Mouse (Mus musculus) urinary bladder, postnatal 36 days (tissue): ENCODE data around the gene Mmd.

Experiments used
- DNase-seq, 2 experiments: peaks; one replicate each; pipeline ENCODE4 v3.0.0; 2022; ENCODE audit warnings: low spot score in 2 of 2, mixed read lengths in 1 of 2

The Mmd gene

GRCm38 (mm10) chr11:90249025-90249650, at the start of gene Mmd:
Mmd (plus strand) TSS chr11:90249456.
- DNase-seq = peak; percentile 97 to 98

GRCm38 (mm10) chr11:90200826-90201225, 48.4 kb upstream of the Mmd start:
- DNase-seq = no peak

- DNase-seq = no peak
Observed at GRCm38 (mm10) chr11:90214246-90214645, 35.0 kb upstream of the Mmd start.

DNA sequence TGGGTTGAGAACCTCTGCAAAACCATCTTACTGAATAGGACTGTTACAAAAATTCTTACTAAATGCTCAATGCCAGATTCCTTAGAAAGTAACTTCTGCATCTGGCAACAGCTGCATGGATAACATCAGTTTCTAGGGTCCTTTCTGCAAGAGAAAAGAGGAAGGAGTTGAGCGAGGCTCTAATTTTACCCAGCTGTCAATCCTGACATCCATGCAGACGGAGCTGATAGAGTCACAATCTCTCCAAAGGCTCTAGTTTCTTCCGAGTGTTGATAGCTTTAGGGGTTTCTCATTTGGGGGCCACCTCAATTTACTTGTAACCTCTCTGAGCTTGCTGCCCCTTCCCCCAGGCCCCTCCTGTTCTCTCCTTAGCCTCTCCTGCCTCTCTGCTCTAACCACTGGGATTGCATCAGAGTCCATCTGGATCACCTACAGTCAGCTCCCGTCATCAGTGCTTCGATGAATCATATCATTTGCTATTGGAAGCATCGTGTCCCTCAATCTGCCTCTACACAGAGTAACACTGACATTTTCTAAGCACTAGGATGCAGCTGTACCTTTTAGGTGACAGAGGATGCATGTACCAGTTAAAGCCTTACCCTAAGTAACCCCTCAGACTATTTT, 29.1 kb upstream of the Mmd start:
- DNase-seq = no peak

GRCm38 (mm10) chr11:90220750-90221149, 28.5 kb upstream of the Mmd start:
- DNase-seq = no peak

- DNase-seq = no peak
Observed at GRCm38 (mm10) chr11:90224914-90225470, 24.3 kb upstream of the Mmd start.

GRCm38 (mm10) chr11:90227000-90227922, 22.0 kb upstream of the Mmd start:
- no peak for DNase-seq

GRCm38 (mm10) chr11:90228251-90228949, 20.9 kb upstream of the Mmd start:
- DNase-seq = no peak

DNA sequence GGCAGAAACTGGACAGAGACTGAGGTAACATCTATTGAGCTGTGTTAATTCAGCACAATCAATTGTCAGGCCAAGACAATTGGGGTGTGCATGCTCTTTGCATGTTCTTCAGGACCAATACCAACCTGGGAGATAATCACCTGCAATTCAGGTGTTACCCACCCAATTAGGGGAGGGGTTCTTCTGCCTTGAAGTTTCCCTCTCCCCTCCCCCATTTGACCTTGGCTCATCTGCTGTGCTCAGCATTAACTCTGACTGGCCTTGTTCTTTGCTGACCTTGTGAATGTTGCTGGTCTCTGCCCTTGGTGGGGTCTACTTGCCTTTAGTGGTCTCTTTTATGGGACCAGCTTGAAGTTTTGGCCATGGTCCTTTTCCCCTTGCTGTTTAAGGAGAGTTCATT, 19.5 kb upstream of the Mmd start:
- DNase-seq = no peak

GRCm38 (mm10) chr11:90230671-90231070, 18.6 kb upstream of the Mmd start:
- no peak for DNase-seq

GRCm38 (mm10) chr11:90231631-90232030, 17.6 kb upstream of the Mmd start:
- no peak for DNase-seq

DNA sequence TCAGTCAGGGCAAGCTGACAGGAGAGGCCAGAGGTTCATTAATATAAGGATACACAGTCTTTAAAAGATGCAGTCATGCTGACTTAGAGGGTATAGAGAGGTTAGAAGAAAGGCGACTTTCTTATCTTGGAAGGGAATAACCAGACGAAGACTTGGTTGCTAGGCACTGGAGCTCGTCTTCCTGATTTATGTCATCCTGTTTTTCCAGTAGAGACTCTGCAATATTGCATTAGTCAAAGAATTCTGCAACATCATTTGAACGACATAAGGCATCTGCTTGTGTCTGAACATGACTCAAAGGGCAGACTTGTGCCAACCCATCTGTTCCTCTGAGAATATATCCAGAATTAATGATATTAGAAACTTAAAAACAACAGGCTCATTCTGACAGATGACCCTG, 16.6 kb upstream of the Mmd start:
- DNase-seq = no peak

DNA sequence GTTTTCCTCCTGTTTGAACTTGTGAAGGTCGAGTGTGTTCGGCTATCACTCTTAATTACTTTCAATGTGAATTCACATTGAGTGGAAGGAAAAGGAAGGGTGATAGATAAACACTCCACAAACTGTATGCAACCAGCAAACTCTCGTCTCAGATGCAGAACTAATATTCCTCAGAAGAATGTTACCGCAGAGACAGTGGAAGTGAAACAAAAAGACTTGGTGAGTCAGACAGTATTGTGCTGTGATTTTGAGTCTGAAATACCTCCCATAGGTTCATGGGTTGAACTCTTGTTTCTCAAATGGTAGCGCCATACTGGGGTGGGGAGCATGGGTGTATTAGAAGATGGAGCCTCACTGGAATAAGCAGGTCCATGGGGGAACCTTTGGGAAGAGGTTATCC, 14.0 kb upstream of the Mmd start:
- no peak for DNase-seq

GRCm38 (mm10) chr11:90237616-90238015, 11.6 kb upstream of the Mmd start:
- no peak for DNase-seq

DNA sequence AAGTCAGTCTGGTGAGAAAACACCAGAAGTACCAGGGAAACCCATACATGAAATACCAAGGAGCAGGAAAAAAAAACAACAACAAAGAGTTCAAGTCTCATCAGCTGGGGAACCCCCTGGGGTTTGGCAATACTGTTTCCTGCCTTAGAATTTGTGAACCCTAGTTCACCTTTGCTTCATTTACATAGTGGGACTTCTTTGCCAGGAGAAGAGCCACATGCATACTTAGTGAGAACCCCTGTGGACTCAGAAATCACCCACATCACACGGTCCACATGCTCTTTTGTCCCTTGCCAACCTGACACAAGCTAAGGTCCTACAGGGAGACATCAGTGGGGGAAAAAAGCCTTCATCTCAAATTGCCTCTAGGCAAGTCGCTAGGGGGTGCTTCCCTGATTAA, 10.6 kb upstream of the Mmd start:
- no peak for DNase-seq

GRCm38 (mm10) chr11:90240652-90241330, 8.5 kb upstream of the Mmd start:
- peak; percentile 30 to 55 for DNase-seq

DNA sequence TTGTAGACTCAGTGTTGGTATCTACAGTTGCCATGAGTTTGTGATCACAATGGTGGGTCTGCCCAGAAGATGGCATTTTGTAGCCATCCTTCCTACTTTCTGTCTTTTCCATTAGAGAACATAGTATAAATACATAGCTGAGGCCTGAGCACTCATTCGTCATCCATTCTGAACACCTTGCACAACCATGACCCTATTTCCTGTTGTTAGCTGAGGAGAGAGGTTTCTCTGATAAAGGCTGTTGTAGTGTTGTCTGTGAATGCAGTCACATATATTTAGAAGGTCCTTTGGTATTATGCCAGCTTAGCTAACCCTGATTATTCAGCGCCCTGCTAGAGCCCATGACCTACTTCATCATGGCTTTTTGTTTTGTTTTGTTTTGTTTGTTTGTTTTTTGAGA, 7.4 kb upstream of the Mmd start:
- no peak for DNase-seq

- DNase-seq = no peak
Observed at GRCm38 (mm10) chr11:90243300-90243699, 6.0 kb upstream of the Mmd start.

DNA sequence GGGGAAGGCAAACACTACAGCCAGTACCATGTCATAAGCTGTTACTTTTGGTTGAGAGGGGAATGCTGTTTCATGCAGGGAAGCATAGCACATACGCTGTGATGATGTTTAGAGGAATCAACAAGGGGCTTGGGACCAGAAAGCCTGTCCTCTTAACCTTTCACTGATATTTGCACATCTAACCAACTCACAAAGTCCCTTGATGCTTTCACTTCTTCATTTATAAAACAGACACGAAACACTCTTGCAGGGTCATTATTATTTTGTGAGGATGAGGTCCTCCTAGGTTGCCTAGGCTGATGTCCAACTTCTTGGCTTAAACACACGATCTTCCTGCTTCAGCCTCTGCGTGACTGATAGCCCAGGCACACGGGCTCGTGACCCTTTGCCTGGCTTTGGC, 3.6 kb upstream of the Mmd start:
- DNase-seq = no peak

- no peak for DNase-seq
Observed at GRCm38 (mm10) chr11:90246676-90247075, 2.6 kb upstream of the Mmd start.

DNA sequence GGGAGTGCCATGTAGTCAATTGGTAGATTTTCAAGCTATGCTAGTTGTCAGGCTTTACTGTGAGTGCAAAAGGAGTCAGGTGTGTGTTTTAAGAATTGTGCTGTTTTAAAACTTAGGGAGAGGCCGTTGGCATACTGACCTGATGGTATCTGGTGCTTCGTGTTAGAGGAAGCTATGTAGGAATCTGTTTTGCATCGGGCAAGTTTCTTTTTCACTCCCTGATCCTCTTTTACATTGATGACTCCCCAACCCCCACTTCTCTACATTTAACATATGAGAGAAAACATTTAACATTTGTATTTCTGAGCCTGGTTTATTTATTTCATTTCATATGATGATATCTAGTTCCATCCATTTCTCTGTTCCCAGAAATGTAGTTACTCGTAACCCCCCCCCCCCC, 1.5 kb upstream of the Mmd start:
- DNase-seq = no peak
